Mouse (Mus musculus) heart, postnatal 0 days (tissue): ENCODE results near the gene Ndufc2.

Experiments used
- CTCF ChIP-seq: IDR thresholded peaks from 2 replicates; pipeline ENCODE4 v1.5.1; 2016; ENCODE audit warnings: antibody characterized with exemption, control low read depth, low read depth
- EP300 ChIP-seq: IDR thresholded peaks from 2 replicates; pipeline ENCODE4 v1.6.1; 2016; ENCODE audit warnings: antibody characterized with exemption, low read depth

- TF ChIP-seq CTCF (no peak), EP300 (no peak)
Measured at GRCm38 (mm10) chr7:97414915-97415687, 15.3 kb downstream of the Ndufc2 start.
